Mouse (Mus musculus): ENCODE measurements around the gene Osbpl8. TPM values are rescaled to one million over a fixed set of nuclear protein-coding genes. Genes with fewer than 3 reads are reported as not detected.

Gene Osbpl8
- polyA plus RNA-seq, 1 experiment: 31.3 TPM

DNA sequence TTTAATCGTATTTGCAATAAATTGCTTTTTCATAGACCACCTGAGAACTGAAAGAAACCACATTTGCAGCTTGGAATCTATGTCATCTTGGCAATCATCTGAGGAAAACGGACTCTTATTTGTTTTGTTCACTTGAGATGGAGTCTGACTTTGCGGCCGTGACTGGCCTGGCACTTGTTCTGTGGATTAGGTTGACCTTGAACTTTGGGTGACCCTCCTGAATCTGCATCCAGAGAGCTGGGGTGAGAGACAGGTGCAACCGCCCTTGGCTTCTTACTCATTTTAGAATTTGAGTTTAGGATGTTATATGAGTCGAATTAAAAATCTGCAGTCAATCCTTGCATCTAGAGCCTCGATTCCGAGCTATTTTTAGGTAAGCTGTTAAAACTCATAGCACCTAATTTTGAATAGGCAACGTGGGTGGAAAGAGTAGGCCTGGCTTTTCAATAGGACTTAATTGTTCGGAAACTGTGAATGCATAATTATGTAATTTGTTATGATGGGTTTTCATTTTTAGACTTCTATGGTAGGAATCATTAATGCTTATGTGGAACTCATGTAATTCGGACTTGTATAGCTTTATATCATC lies 20.1 kb upstream of the Osbpl8 start:
- DNase-seq (ENCODE audit: extremely low spot score in 1 of 2, low spot score in 1 of 2): no peak

GRCm38 (mm10) chr10:111149761-111150160 lies 14.8 kb upstream of the Osbpl8 start:
- no peak for DNase-seq (ENCODE audit: extremely low spot score in 1 of 2, low spot score in 1 of 2)

- DNase-seq (ENCODE audit: extremely low spot score in 1 of 2, low spot score in 1 of 2): no peak
These were observed 9.5 kb upstream of the Osbpl8 start for GRCm38 (mm10) chr10:111155065-111155464.

DNA sequence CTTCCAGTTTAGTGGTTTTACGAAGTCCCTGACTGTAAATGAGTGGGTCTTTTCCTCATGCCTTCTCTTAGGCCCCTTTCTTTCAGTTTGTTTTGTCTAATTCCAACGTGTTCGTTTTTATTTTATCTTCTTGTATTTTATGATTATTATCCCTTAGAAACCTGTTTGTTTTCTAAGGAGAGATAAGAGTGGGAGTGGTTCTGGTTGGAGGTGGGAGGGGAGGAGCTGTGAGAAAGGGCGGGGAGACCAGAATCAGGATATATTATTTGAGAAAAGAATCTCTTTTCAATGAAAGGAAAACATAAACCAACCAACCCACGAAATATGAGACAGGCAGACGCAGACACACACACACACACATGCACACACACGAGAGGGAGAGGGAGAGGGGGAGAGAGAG lies 9.0 kb upstream of the Osbpl8 start:
- no peak for DNase-seq (ENCODE audit: extremely low spot score in 1 of 2, low spot score in 1 of 2)

- no peak for DNase-seq (ENCODE audit: extremely low spot score in 1 of 2, low spot score in 1 of 2)
These were observed 8.0 kb upstream of the Osbpl8 start for GRCm38 (mm10) chr10:111156394-111157190.

DNA sequence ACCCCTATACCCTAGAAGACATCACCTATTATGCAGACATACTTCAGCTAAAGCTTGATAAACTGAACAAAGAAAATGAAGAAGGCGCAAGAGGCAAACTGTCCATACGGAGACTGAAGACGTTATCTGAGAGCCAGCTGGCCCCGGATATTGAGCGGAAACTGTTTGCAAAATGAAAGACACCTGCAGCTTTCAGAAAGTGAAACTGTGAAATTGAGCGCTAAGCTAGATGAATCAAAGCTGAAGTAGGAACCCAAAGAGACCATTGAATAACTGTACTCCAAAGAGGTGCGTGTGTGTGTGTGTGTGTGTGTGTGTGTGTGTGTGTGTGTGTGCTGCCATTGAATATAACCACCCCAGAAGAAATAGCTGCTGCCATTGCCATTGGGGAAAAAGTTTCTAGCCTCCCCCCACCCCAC lies 7.3 kb upstream of the Osbpl8 start:
- DNase-seq (ENCODE audit: extremely low spot score in 1 of 2, low spot score in 1 of 2): no peak

GRCm38 (mm10) chr10:111159789-111160522 lies 4.6 kb upstream of the Osbpl8 start:
- no peak for DNase-seq (ENCODE audit: extremely low spot score in 1 of 2, low spot score in 1 of 2)

DNA sequence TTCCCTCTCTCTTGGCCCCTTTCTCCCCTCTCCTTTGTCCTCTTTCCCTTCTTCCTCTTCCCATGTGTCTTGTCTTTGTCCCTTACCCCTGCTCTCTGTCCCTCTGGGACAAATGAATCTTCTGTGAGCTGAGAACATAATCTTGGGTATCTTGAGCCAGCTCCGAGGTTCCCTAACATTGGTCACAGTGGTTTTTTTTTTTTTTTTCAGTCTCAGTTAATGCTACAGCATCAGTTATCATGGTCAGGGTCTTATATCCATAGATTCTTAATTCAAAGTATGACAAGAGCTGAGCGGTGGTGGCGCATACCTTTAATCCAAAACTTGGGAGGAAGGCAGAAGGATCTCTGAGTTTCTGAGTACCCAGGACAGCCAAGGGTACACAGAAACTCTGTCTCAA lies 4.0 kb upstream of the Osbpl8 start:
- DNase-seq (ENCODE audit: extremely low spot score in 1 of 2, low spot score in 1 of 2): no peak

- no peak for DNase-seq (ENCODE audit: extremely low spot score in 1 of 2, low spot score in 1 of 2)
These were observed 3.2 kb upstream of the Osbpl8 start for GRCm38 (mm10) chr10:111161373-111161772.

- no peak for DNase-seq (ENCODE audit: extremely low spot score in 1 of 2, low spot score in 1 of 2)
These were observed 1.5 kb upstream of the Osbpl8 start for GRCm38 (mm10) chr10:111163025-111163424.

- DNase-seq (ENCODE audit: extremely low spot score in 1 of 2, low spot score in 1 of 2): no peak
These were observed 831 bp upstream of the Osbpl8 start for GRCm38 (mm10) chr10:111163601-111164240.

- DNase-seq (ENCODE audit: extremely low spot score in 1 of 2, low spot score in 1 of 2): peak in 1 of 2 experiments; percentile 32
These were observed 848 bp downstream of the Osbpl8 start for GRCm38 (mm10) chr10:111165219-111165981.

GRCm38 (mm10) chr10:111166057-111166841 lies 1.7 kb downstream of the Osbpl8 start:
- no peak for DNase-seq (ENCODE audit: extremely low spot score in 1 of 2, low spot score in 1 of 2)

- no peak for DNase-seq (ENCODE audit: extremely low spot score in 1 of 2, low spot score in 1 of 2)
These were observed 2.9 kb downstream of the Osbpl8 start for GRCm38 (mm10) chr10:111167444-111167843.

DNA sequence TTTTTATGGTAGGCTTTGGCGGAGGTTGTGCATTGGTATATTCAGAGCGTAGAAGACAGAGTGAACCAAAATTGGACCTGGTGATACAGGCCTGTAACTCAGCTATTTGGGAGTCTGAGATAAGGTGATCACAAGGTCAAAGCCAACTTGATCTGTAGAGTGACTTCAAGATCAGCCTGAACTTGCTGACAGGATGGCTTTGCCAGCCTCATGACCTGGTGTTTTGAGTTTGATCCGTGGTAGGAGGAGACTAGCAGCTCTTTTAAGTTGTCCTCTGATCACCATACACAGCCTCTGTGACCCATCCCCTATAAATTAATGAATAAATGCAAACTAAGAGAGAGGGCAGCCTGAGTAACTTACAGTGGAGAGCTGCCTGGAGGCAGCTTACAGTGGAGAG lies 3.8 kb downstream of the Osbpl8 start:
- DNase-seq (ENCODE audit: extremely low spot score in 1 of 2, low spot score in 1 of 2): no peak

DNA sequence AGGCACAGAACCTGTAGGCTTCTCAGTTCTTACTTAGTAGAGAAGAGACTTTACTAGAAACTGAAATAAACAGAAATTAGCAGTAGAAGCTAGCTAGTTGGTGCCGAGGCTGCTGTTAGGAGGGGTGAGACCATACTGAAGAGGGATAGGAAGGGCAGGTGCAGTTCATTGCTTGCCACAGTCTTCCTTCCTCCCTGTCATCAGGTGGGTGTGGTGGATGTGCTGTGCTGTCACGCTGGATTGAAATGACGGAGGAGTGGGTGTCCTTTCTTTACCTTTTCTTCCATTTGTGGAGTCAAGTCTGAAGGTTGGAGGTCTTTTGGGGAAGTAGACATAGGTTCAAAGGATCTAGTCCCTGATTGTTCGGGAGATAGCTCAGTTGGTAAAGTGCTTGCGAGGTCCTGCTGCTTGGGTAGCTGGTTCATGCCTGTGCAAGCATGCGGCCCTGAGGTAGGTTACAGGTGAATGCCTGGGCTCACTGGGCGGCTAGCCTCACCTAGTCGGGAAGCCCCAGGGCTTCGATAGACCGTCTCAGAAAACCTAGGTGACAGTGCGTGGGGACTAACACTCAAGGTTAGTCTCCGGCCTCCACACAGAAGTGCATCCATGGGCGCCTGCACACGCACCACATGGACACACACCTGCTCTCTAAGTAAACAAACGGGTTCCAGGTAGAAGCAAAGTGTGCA lies 6.8 kb downstream of the Osbpl8 start:
- no peak for DNase-seq (ENCODE audit: extremely low spot score in 1 of 2, low spot score in 1 of 2)

- DNase-seq (ENCODE audit: extremely low spot score in 1 of 2, low spot score in 1 of 2): no peak
These were observed 9.2 kb downstream of the Osbpl8 start for GRCm38 (mm10) chr10:111173589-111174247.

- no peak for DNase-seq (ENCODE audit: extremely low spot score in 1 of 2, low spot score in 1 of 2)
These were observed 12.8 kb downstream of the Osbpl8 start for GRCm38 (mm10) chr10:111177336-111177735.
